Mouse (Mus musculus) CD4-positive naive resting alpha-beta T cell, adult 57 days (primary cell): Measurements from ENCODE around the gene Mospd3. TPM values are rescaled to one million over a fixed set of nuclear protein-coding genes. Genes with fewer than 3 reads are reported as not detected.

Experiments used
- total RNA-seq: library from RNA; stranded (reverse); gene quantifications from one replicate; pipeline ENCODE4 v1.2.4, GENCODE M21; 2023

Gene Mospd3
- 40.9 TPM for total RNA-seq

DNA sequence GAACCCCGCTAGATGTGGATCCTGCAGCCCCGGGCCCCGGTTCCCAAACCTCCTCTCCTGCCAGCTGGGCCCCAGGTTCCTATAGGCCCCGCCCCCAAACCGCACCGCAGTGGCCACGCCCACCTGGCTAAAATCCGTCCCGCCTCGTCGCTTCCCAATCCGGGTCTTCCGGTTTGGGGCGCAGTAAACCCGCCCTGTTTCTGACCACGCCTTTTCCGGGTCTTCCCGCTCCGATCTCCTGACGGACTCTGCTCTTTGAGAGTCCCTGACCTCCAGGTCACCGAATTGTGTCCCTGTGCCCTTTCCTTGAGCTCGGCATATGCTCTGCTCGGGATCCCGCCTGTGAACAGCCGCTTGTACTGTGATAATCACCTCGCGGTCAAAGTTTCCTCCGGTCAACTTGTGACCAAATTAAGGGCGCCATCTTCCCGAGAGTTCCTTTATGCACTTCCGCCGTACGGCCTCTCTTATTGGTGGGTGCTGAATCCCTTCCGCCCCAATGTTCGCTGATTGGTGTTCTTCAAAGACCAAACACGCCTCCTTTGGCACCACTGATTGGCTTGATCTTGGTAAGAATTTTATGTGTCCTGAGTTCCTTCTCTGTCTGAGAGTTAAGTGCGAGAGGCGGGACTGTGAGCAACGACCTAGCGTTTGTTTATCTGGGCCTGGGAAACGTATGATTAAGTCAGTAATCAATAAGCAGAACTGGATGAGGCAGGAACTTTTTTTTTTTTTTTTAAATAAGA lies at the start of gene Mospd3:
Mospd3 (minus strand) TSS at position 440 of the 746 bp plus-strand sequence.

DNA sequence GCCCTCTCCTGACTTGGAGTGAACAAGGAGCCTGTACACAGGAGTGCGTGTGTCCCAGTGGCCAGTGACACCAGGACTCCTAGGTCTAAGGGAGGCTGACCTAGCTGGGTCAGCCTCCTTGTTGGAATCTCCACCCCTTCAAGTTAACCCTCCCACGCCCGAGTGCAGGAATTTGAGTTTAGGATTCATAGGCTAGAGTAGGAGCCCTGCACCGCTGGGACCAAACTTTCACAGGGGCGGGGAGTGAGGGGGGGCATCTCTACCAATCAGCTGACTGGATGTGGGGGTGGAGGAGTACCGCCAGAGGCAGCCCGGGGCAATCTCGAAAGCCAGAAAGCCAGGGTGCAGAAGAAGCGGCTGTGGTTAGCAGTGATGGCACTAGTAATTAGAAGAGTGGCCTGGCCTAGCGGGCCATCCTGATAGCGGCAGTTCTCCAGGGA lies 44.8 kb upstream of the Mospd3 start, which contains the start of gene Irs3:
Irs3 (minus strand) TSS at position 63 of the 440 bp plus-strand sequence.

DNA sequence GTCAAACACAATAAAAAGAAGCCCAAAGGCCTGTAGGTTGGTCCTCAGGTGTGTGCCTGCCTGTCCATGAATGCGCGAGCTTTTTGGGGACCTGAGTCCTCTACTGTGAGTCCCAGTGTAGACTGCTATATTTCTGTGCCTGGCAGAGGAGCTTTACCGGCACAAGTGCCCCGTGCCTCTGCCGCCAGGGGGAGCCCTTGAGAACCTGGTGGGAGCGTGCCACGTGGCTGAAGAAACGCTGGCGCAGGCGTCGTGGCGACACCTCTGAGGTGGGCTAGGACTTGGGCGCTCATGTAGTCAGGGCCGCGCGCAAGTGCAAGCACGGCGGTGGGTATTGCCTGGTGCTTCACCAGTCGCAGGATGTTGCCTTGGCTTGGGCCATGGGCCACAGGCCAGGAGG lies 40.2 kb upstream of the Mospd3 start, which contains the start of gene Sap25:
Sap25 (plus strand) TSS at position 281 of the 400 bp plus-strand sequence.

GRCm38 (mm10) chr5:137628498-137629305 lies 27.8 kb upstream of the Mospd3 start, which contains the start of the genes Fbxo24, Lrch4 and Gm20605:
Gene Fbxo24 (minus strand): TSS chr5:137629002.
Gene Lrch4 (plus strand): TSS chr5:137629121.
Gene Gm20605 (plus strand): TSS chr5:137629175.

DNA sequence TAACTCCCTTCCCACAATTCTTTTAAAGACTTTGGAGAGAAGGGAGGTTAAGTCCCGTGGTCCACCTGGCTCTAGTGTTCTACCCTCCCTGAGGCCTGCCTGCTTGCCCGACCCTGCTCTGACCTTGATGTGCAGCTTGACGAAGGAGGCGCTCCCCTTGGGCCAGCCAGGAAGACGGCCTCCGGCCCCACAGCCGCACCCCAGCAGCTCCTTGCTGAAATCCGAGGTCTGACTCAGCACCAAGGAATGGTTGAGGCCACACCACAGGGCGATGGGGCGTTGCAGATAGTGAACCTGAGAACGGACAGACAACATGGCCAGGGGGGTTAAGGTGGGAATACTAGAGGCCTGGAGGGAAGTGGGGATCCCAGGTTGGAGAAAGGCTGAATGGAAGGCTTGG lies 12.7 kb upstream of the Mospd3 start, which contains the start of gene Pcolce:
Pcolce (minus strand) TSS at position 235 of the 400 bp plus-strand sequence.

GRCm38 (mm10) chr5:137569665-137570064 lies 31.2 kb downstream of the Mospd3 start, which contains the start of gene Tfr2:
Gene Tfr2 (plus strand): TSS chr5:137569840.

GRCm38 (mm10) chr5:137553411-137553837 lies 47.4 kb downstream of the Mospd3 start, which contains the start of gene Actl6b:
Gene Actl6b (plus strand): TSS chr5:137553517.

Other genes with a start within 250 kb of the Mospd3 start
- 0.09 TPM for gene Zan, start 124.0 kb downstream of the Mospd3 start, total RNA-seq
- gene Pop7, start 98.5 kb downstream of the Mospd3 start, total RNA-seq = 28.3 TPM
- 101 TPM for gene Gigyf1, start 82.5 kb downstream of the Mospd3 start, total RNA-seq
- gene Epo, start 67.8 kb downstream of the Mospd3 start, total RNA-seq = not detected
- gene Gnb2, start 67.5 kb downstream of the Mospd3 start, total RNA-seq = 306 TPM
- gene Actl6b, start 47.5 kb downstream of the Mospd3 start, total RNA-seq = not detected
- gene Tfr2, start 31.2 kb downstream of the Mospd3 start, total RNA-seq = not detected
- gene Pcolce, start 12.7 kb upstream of the Mospd3 start, total RNA-seq = 1.8 TPM
- gene Fbxo24, start 27.9 kb upstream of the Mospd3 start, total RNA-seq = 0.53 TPM
- 208 TPM for gene Lrch4, start 28.1 kb upstream of the Mospd3 start, total RNA-seq
- gene Gm20605, start 28.1 kb upstream of the Mospd3 start, total RNA-seq = 63.8 TPM
- gene Sap25, start 40.3 kb upstream of the Mospd3 start, total RNA-seq = 111 TPM
- gene Irs3, start 44.7 kb upstream of the Mospd3 start, total RNA-seq = not detected
- gene Agfg2, start 83.7 kb upstream of the Mospd3 start, total RNA-seq = 33.8 TPM
- 1.7 TPM for gene Nyap1, start 140.5 kb upstream of the Mospd3 start, total RNA-seq
- 231 TPM for gene Tsc22d4, start 144.7 kb upstream of the Mospd3 start, total RNA-seq
- 23.3 TPM for gene Ppp1r35, start 177.8 kb upstream of the Mospd3 start, total RNA-seq
- gene Mepce, start 186.6 kb upstream of the Mospd3 start, total RNA-seq = 168 TPM
- gene Zcwpw1, start 186.7 kb upstream of the Mospd3 start, total RNA-seq = 15.1 TPM
- 5.1 TPM for gene Pilra, start 235.2 kb upstream of the Mospd3 start, total RNA-seq